Mouse (Mus musculus): ENCODE data around the gene Pard3. TPM values are rescaled to one million over a fixed set of nuclear protein-coding genes. Genes with fewer than 3 reads are reported as not detected.

Gene Pard3
- total RNA-seq, 2 experiments from 2014 or later, result 41.0 to 42.0 TPM

- no peak for DNase-seq
Measured at GRCm38 (mm10) chr8:127347890-127348495, 284.3 kb downstream of the Pard3 start.

GRCm38 (mm10) chr8:127361796-127362195 lies 298.1 kb downstream of the Pard3 start:
- no peak for DNase-seq

GRCm38 (mm10) chr8:127368347-127368746 lies 304.7 kb downstream of the Pard3 start:
- DNase-seq, result no peak

DNA sequence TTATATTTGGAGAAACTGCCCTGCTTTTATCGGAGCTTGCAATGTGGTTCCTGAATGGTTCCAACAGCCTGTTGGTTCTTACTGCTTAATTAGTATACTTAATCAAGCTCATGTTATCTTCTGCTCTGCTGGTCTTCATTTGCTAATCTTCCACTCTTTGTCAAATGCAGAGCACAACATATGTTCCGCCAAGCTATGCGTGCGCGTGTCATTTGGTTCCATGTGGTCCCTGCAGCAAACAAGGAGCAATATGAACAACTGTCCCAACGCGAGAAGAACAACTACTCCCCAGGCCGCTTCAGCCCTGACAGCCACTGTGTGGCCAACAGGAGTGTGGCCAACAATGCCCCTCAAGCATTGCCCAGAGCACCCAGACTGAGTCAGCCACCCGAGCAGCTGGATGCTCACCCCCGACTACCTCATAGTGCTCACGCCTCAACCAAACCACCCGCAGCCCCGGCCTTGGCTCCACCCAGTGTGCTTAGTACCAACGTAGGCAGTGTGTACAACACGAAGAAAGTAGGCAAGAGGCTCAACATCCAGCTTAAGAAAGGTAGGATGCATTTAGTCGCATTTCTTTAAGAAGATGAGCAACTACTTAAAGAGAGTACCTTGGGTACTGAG lies 307.7 kb downstream of the Pard3 start:
- no peak for DNase-seq

- no peak for DNase-seq
Measured at GRCm38 (mm10) chr8:127377775-127378174, 314.1 kb downstream of the Pard3 start.

- DNase-seq, result no peak
Measured at GRCm38 (mm10) chr8:127378994-127379858, 315.5 kb downstream of the Pard3 start.

DNA sequence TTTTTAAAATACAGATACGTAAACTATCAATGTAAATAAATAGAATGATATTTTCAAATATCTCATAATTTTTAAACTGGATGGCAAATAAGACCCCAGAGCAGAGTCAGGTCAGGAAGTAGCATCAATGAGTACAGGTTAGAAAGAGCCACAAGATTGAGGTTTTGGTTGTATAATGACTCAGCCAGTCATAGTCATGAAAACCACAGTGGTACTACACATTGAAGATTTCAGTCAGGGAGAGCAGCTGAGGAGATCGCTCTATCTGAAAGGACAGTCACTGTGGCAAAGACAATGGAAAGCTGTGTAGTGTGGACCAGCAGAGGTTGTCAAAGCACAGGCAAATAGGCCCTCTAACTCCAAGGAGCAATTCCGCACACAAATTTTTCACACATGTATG lies 317.6 kb downstream of the Pard3 start:
- no peak for DNase-seq

DNA sequence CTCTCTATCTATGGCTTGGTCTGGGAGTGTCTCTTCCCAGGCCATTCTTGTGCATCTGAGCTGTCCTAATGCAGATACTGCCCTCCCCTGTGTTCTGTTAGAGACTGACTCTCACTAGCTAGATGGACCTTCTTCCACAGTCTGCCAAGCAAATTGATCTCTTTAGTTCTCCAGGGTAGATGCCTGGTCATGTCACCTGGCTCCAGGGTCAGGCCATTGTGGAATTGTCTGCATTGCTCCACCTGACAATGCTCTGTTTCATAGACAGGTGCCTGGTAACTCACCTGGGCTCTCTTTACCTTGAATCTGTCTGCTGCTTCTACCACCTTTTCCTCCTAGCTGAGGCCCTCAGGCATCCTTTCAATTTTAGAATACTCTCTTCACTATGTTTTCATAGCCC lies 329.0 kb downstream of the Pard3 start:
- DNase-seq, result no peak

- no peak for DNase-seq
Measured at GRCm38 (mm10) chr8:127395488-127395887, 331.8 kb downstream of the Pard3 start.

DNA sequence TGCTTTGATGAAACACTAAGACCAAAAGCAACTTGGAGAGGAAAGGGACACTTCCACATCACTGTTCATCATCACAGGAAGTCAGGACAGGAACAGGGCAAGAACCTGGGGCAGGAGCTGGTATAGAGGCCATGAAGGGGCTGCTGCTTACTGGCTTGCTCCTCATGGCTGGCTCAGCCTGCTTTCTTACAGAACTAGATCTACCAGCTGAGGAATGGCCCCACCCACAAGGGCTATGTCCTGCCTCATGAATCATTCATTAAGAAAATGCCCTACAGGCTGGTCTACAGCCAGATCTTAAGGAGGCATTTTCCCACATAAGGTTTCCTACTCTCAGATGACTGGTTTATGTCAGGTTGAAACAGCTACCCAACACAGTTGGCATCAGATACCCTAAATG lies 342.1 kb downstream of the Pard3 start:
- no peak for DNase-seq

- no peak for DNase-seq
Measured at GRCm38 (mm10) chr8:127410606-127411005, 346.9 kb downstream of the Pard3 start.

DNA sequence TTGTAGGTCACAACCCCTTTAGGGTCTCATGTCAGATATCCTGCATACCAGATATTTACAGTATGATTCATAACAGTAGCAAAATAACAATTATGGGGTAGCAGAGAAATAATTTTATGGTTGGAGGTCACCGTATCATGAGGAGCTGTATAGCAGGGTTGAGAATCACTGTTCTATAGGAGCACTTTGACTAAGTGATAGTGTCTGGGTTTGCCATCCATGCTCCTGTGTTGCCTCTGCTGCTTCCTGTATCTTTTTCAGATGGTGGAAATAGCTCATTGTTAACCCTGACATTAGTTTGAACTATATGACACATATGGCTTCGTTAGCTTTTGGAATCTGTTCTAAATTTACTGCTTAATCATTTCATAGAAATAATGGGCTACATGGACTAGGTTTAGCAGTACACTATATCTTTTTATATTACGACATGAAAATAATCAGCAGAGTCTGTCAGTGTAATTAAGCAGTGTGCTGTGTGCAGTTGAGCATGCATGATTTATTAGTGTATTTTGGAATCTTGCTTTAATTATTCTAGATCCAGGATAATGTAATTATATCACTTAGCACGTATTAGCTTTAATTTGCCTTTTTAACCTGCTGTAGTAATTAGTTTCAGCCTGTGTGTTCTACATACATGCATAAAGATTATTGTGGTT lies 347.6 kb downstream of the Pard3 start:
- no peak for DNase-seq

GRCm38 (mm10) chr8:127423021-127423420 lies 359.3 kb downstream of the Pard3 start:
- no peak for DNase-seq

DNA sequence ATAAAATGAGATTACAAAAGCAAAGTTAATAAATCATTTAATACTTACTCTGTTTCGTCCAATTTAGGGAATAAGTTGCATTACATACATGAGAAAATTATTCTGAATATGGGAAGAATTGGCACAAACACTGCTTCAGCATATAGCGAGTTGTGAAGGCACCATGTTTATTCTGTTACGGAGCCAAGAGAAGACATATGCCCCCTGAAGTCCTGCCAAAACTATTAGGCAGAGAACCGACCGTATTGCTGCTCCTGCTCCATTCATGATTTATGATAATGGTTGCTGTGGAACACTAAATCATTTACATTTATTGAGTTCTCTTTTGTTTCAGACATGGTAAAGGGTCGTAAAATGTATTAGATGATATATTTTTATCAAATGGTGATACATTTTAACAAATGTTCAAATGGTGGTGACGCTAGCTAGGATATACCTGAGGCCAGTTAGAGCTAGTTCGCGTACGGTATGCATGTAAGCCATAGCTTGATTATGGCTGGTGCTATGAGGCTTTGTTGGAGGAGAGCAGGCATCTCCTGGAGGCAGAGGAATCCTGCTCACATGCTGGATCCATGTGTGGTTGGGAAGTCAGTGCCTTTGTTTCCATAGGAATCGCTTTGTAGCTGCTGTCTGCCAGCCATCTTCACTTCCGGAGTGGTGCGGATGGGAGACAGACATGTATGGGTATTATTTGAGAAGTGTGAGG lies 360.7 kb downstream of the Pard3 start:
- no peak for DNase-seq

- no peak for DNase-seq
Measured at GRCm38 (mm10) chr8:127426857-127427256, 363.2 kb downstream of the Pard3 start.

GRCm38 (mm10) chr8:127428004-127428403 lies 364.3 kb downstream of the Pard3 start:
- no peak for DNase-seq

GRCm38 (mm10) chr8:127431236-127431635 lies 367.5 kb downstream of the Pard3 start:
- DNase-seq, result no peak

DNA sequence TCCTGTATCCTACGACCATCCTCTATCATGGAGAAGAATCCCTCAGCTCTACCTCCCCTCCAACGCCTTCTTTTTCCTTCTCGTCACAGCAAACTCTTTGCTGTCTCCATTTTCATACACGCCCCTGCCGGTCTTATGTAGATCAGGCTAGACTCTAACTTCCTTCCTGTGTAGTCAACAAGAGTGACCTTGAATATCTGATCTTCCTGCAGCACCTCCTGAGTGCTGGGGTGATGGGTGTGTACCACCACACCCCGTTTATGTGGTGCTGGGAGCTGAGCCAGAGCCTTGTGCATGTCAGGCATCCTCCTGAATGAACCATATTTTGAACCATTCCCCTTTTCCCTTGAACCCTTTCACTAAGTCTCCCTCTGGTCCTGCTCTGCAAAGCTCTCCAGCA lies 372.3 kb downstream of the Pard3 start:
- no peak for DNase-seq

- no peak for DNase-seq
Measured at GRCm38 (mm10) chr8:127437613-127438235, 374.0 kb downstream of the Pard3 start.

GRCm38 (mm10) chr8:127438625-127439391 lies 375.1 kb downstream of the Pard3 start:
- peak; percentile 80 for DNase-seq

Data from heart, postnatal 4 days (tissue).